Mouse (Mus musculus): Measurements from ENCODE around the gene Srpk2. TPM values are rescaled to one million over a fixed set of nuclear protein-coding genes. Genes with fewer than 3 reads are reported as not detected.

The Srpk2 gene
- polyA plus RNA-seq, 1 experiment from 2014 or later = 98.4 TPM

GRCm38 (mm10) chr5:23516962-23517361 is 167.5 kb downstream of the Srpk2 start:
- WGBS = 62% methylated on average over 3 of the region's 3 CpGs
- no peaks in the 10 kb centered on the region for H3K27me3 ChIP-seq (replicated peaks; ENCODE audit: control insufficient read depth, insufficient read depth, low read length)
- H3K9me3 ChIP-seq (replicated peaks; ENCODE audit: control insufficient read depth, low read length) = no peaks in the 10 kb centered on the region
- H3K4me2 ChIP-seq (ENCODE audit: low read length) = no peak overlapping the region
- no peak overlapping the region for H3K27ac ChIP-seq (ENCODE audit: low read depth, low read length)
- 0 out of 2 replicates have a peak, but pooled peaks cover 3% of the 10 kb centered on the region for H3K4me1 ChIP-seq (ENCODE audit: control insufficient read depth, insufficient read depth, low read length)
- H3K4me3 ChIP-seq (ENCODE audit: low read depth, low read length) = no peak overlapping the region
- H3K36me3 ChIP-seq (ENCODE audit: control insufficient read depth, insufficient read depth, low read length) = peaks cover 44% of the 10 kb centered on the region
- H3K9ac ChIP-seq (ENCODE audit: low read length) = no peak overlapping the region
- ATAC-seq (no peak), DNase-seq (ENCODE audit: low spot score) (peak; percentile 27)

- H3K9ac ChIP-seq (ENCODE audit: low read length) = no peak overlapping the region
- no peak overlapping the region for H3K4me3 ChIP-seq (ENCODE audit: low read depth, low read length)
- 91% methylated on average over 10 of the region's 10 CpGs for WGBS
- peaks cover 47% of the 10 kb centered on the region for H3K36me3 ChIP-seq (ENCODE audit: control insufficient read depth, insufficient read depth, low read length)
- DNase-seq (ENCODE audit: low spot score) (no peak), ATAC-seq (no peak)
- no peak overlapping the region for H3K4me2 ChIP-seq (ENCODE audit: low read length)
- H3K4me1 ChIP-seq (ENCODE audit: control insufficient read depth, insufficient read depth, low read length) = 0 out of 2 replicates have a peak, but pooled peaks cover 3% of the 10 kb centered on the region
- no peaks in the 10 kb centered on the region for H3K9me3 ChIP-seq (replicated peaks; ENCODE audit: control insufficient read depth, low read length)
- no peaks in the 10 kb centered on the region for H3K27me3 ChIP-seq (replicated peaks; ENCODE audit: control insufficient read depth, insufficient read depth, low read length)
- no peak overlapping the region for H3K27ac ChIP-seq (ENCODE audit: low read depth, low read length)
Observed at GRCm38 (mm10) chr5:23515038-23515437, 169.4 kb downstream of the Srpk2 start.

- 95% methylated on average over 13 of the region's 13 CpGs for WGBS
- peaks cover 51% of the 10 kb centered on the region for H3K36me3 ChIP-seq (ENCODE audit: control insufficient read depth, insufficient read depth, low read length)
- no peak for ATAC-seq
Observed at GRCm38 (mm10) chr5:23513468-23513867, 170.9 kb downstream of the Srpk2 start.

GRCm38 (mm10) chr5:23512556-23512955 is 171.9 kb downstream of the Srpk2 start:
- no peak overlapping the region for H3K27ac ChIP-seq (ENCODE audit: low read depth, low read length)
- no peak overlapping the region for H3K4me2 ChIP-seq (ENCODE audit: low read length)
- no peak overlapping the region for H3K9ac ChIP-seq (ENCODE audit: low read length)
- ATAC-seq (no peak), DNase-seq (ENCODE audit: low spot score) (no peak)
- no peaks in the 10 kb centered on the region for H3K27me3 ChIP-seq (replicated peaks; ENCODE audit: control insufficient read depth, insufficient read depth, low read length)
- 96% methylated on average over 7 of the region's 7 CpGs for WGBS
- H3K9me3 ChIP-seq (replicated peaks; ENCODE audit: control insufficient read depth, low read length) = no peaks in the 10 kb centered on the region
- no peak overlapping the region for H3K4me3 ChIP-seq (ENCODE audit: low read depth, low read length)
- no peaks in the 10 kb centered on the region for H3K4me1 ChIP-seq (ENCODE audit: control insufficient read depth, insufficient read depth, low read length)
- peaks cover 52% of the 10 kb centered on the region for H3K36me3 ChIP-seq (ENCODE audit: control insufficient read depth, insufficient read depth, low read length)

More at GRCm38 (mm10) chr5:23513468-23513867, 170.9 kb downstream of the Srpk2 start:
- Histone ChIP-seq H3K4me3 (ENCODE audit: low read depth, low read length) (no peak overlapping the region), H3K4me2 (ENCODE audit: low read length) (no peak overlapping the region), H3K27ac (ENCODE audit: low read depth, low read length) (no peak overlapping the region), H3K4me1 (ENCODE audit: control insufficient read depth, insufficient read depth, low read length) (no peaks in the 10 kb centered on the region), H3K27me3 (replicated peaks; ENCODE audit: control insufficient read depth, insufficient read depth, low read length) (no peaks in the 10 kb centered on the region), H3K9me3 (replicated peaks; ENCODE audit: control insufficient read depth, low read length) (no peaks in the 10 kb centered on the region), H3K9ac (ENCODE audit: low read length) (no peak overlapping the region)
- no peak for DNase-seq (ENCODE audit: low spot score)

- WGBS = 93% methylated on average over 5 of the region's 5 CpGs
- Histone ChIP-seq H3K36me3 (ENCODE audit: control insufficient read depth, insufficient read depth, low read length) (peaks cover 52% of the 10 kb centered on the region), H3K4me1 (ENCODE audit: control insufficient read depth, insufficient read depth, low read length) (no peaks in the 10 kb centered on the region), H3K27ac (ENCODE audit: low read depth, low read length) (no peak overlapping the region), H3K9me3 (replicated peaks; ENCODE audit: control insufficient read depth, low read length) (no peaks in the 10 kb centered on the region), H3K4me3 (ENCODE audit: low read depth, low read length) (no peak overlapping the region), H3K9ac (ENCODE audit: low read length) (no peak overlapping the region), H3K27me3 (replicated peaks; ENCODE audit: control insufficient read depth, insufficient read depth, low read length) (no peaks in the 10 kb centered on the region), H3K4me2 (ENCODE audit: low read length) (no peak overlapping the region)
- ATAC-seq (no peak), DNase-seq (ENCODE audit: low spot score) (no peak)
Observed at GRCm38 (mm10) chr5:23511456-23511855, 173.0 kb downstream of the Srpk2 start.

- Histone ChIP-seq H3K4me1 (ENCODE audit: control insufficient read depth, insufficient read depth, low read length) (no peaks in the 10 kb centered on the region), H3K27me3 (replicated peaks; ENCODE audit: control insufficient read depth, insufficient read depth, low read length) (no peaks in the 10 kb centered on the region), H3K4me3 (ENCODE audit: low read depth, low read length) (no peak overlapping the region), H3K27ac (ENCODE audit: low read depth, low read length) (no peak overlapping the region), H3K36me3 (ENCODE audit: control insufficient read depth, insufficient read depth, low read length) (peaks cover 40% of the 10 kb centered on the region), H3K9me3 (replicated peaks; ENCODE audit: control insufficient read depth, low read length) (no peaks in the 10 kb centered on the region), H3K9ac (ENCODE audit: low read length) (no peak overlapping the region), H3K4me2 (ENCODE audit: low read length) (no peak overlapping the region)
- ATAC-seq (peak; percentile 40; the same call in 1 of the 2 replicates), DNase-seq (ENCODE audit: low spot score) (no peak)
- WGBS = 73% methylated on average over 6 of the region's 6 CpGs
Observed at GRCm38 (mm10) chr5:23508630-23509029, 175.8 kb downstream of the Srpk2 start.

- Histone ChIP-seq H3K27me3 (replicated peaks; ENCODE audit: control insufficient read depth, insufficient read depth, low read length) (no peaks in the 10 kb centered on the region), H3K4me1 (ENCODE audit: control insufficient read depth, insufficient read depth, low read length) (no peaks in the 10 kb centered on the region), H3K36me3 (ENCODE audit: control insufficient read depth, insufficient read depth, low read length) (peaks cover 39% of the 10 kb centered on the region), H3K4me2 (ENCODE audit: low read length) (no peak overlapping the region), H3K9me3 (replicated peaks; ENCODE audit: control insufficient read depth, low read length) (no peaks in the 10 kb centered on the region), H3K9ac (ENCODE audit: low read length) (no peak overlapping the region), H3K4me3 (ENCODE audit: low read depth, low read length) (no peak overlapping the region), H3K27ac (ENCODE audit: low read depth, low read length) (peak overlapping the region; percentile 21; the same call in 1 of the 2 replicates)
- ATAC-seq = no peak
- no peak for DNase-seq (ENCODE audit: low spot score)
- 53% methylated on average over 4 of the region's 4 CpGs for WGBS
Observed at GRCm38 (mm10) chr5:23507210-23507609, 177.2 kb downstream of the Srpk2 start.

- DNase-seq (ENCODE audit: low spot score) (no peak), ATAC-seq (no peak)
- peaks cover 48% of the 10 kb centered on the region for H3K36me3 ChIP-seq (ENCODE audit: control insufficient read depth, insufficient read depth, low read length)
- H3K9me3 ChIP-seq (replicated peaks; ENCODE audit: control insufficient read depth, low read length) = no peaks in the 10 kb centered on the region
- no peak overlapping the region for H3K4me3 ChIP-seq (ENCODE audit: low read depth, low read length)
- no peak overlapping the region for H3K4me2 ChIP-seq (ENCODE audit: low read length)
- WGBS = 91% methylated on average over 3 of the region's 3 CpGs
- no peaks in the 10 kb centered on the region for H3K4me1 ChIP-seq (ENCODE audit: control insufficient read depth, insufficient read depth, low read length)
- no peak overlapping the region for H3K27ac ChIP-seq (ENCODE audit: low read depth, low read length)
- H3K9ac ChIP-seq (ENCODE audit: low read length) = no peak overlapping the region
- H3K27me3 ChIP-seq (replicated peaks; ENCODE audit: control insufficient read depth, insufficient read depth, low read length) = no peaks in the 10 kb centered on the region
Observed at GRCm38 (mm10) chr5:23505578-23505977, 178.8 kb downstream of the Srpk2 start.

GRCm38 (mm10) chr5:23502317-23502937 is 182.0 kb downstream of the Srpk2 start:
- ATAC-seq = peak; percentile 49
- H3K4me2 ChIP-seq (ENCODE audit: low read length) = no peak overlapping the region
- no peak for DNase-seq (ENCODE audit: low spot score)
- no peaks in the 10 kb centered on the region for H3K27me3 ChIP-seq (replicated peaks; ENCODE audit: control insufficient read depth, insufficient read depth, low read length)
- H3K36me3 ChIP-seq (ENCODE audit: control insufficient read depth, insufficient read depth, low read length) = peaks cover 64% of the 10 kb centered on the region
- no peaks in the 10 kb centered on the region for H3K4me1 ChIP-seq (ENCODE audit: control insufficient read depth, insufficient read depth, low read length)
- no peak overlapping the region for H3K9ac ChIP-seq (ENCODE audit: low read length)
- WGBS = 79% methylated on average over 13 of the region's 13 CpGs
- H3K27ac ChIP-seq (ENCODE audit: low read depth, low read length) = no peak overlapping the region
- H3K9me3 ChIP-seq (replicated peaks; ENCODE audit: control insufficient read depth, low read length) = no peaks in the 10 kb centered on the region
- no peak overlapping the region for H3K4me3 ChIP-seq (ENCODE audit: low read depth, low read length)
